Comparison of ENCODE assay signal across 14 mouse cellular contexts in genomic region chr1:38448854-38449253, GRCm38 (mm10).
DNase-seq lines count a peak whose midpoint lies in the region; ATAC-seq lines count a peak whose summit lies in the region.
"Had no signal": no experiment of that assay in that cellular context is flagged by ENCODE, and none has a peak within 500 bp of the region (broad histone marks: within the 10 kb centered on the region; RNA-seq: fewer than 3 reads in every experiment).

No protein-coding gene starts in this region.

- H3K9ac ChIP-seq in kidney, embryonic 14.5 days (ENCODE audit: low read depth, low read length), result no peak overlapping the region
- H3K9ac ChIP-seq in neural tube, embryonic 13.5 days, result 0 out of 2 replicates have a peak overlapping the region, but pooled peaks have one; percentile 13
- no peak overlapping the region for H3K9ac ChIP-seq in embryonic facial prominence, embryonic 13.5 days
- H3K9ac ChIP-seq: midbrain, embryonic 15.5 days; neural tube, embryonic 12.5 days had no signal

- no peak overlapping the region for H3K4me3 ChIP-seq in kidney, embryonic 14.5 days (ENCODE audit: low read length)
- no peak overlapping the region for H3K4me3 ChIP-seq in neural tube, embryonic 13.5 days
- H3K4me3 ChIP-seq in embryonic facial prominence, embryonic 13.5 days, result no peak overlapping the region
- H3K4me3 ChIP-seq: midbrain, embryonic 15.5 days; neural tube, embryonic 12.5 days had no signal

- no peak overlapping the region for H3K27ac ChIP-seq in kidney, embryonic 14.5 days (ENCODE audit: low read depth, low read length)
- H3K27ac ChIP-seq in neural tube, embryonic 13.5 days (replicated peaks), result no peak overlapping the region
- peak overlapping the region; percentile 28; the same call in 1 of the 2 replicates for H3K27ac ChIP-seq in embryonic facial prominence, embryonic 13.5 days
- H3K27ac ChIP-seq: neural tube, embryonic 12.5 days had no signal

- H3K4me2 ChIP-seq in kidney, embryonic 14.5 days (replicated peaks; ENCODE audit: low read depth, low read length), result no peak overlapping the region
- H3K4me2 ChIP-seq in neural tube, embryonic 13.5 days, result no peak overlapping the region
- H3K4me2 ChIP-seq in embryonic facial prominence, embryonic 13.5 days, result no peak overlapping the region
- H3K4me2 ChIP-seq: midbrain, embryonic 15.5 days; neural tube, embryonic 12.5 days had no signal

- peaks cover 11% of the 10 kb centered on the region; the same call in 1 of the 2 replicates for H3K4me1 ChIP-seq in kidney, embryonic 14.5 days (ENCODE audit: control insufficient read depth, insufficient read depth, low read length)
- H3K4me1 ChIP-seq in neural tube, embryonic 13.5 days (replicated peaks), result peaks cover 50% of the 10 kb centered on the region
- peaks cover 26% of the 10 kb centered on the region for H3K4me1 ChIP-seq in embryonic facial prominence, embryonic 13.5 days

- H3K9me3 ChIP-seq in kidney, embryonic 14.5 days (ENCODE audit: control insufficient read depth, low read length), result no peaks in the 10 kb centered on the region
- no peaks in the 10 kb centered on the region for H3K9me3 ChIP-seq in neural tube, embryonic 13.5 days
- H3K9me3 ChIP-seq in embryonic facial prominence, embryonic 13.5 days, result no peaks in the 10 kb centered on the region
- H3K9me3 ChIP-seq: midbrain, embryonic 15.5 days; neural tube, embryonic 12.5 days had no signal

- no peaks in the 10 kb centered on the region for H3K36me3 ChIP-seq in kidney, embryonic 14.5 days (ENCODE audit: control insufficient read depth, insufficient read depth, low read length)
- H3K36me3 ChIP-seq in neural tube, embryonic 13.5 days, result no peaks in the 10 kb centered on the region
- H3K36me3 ChIP-seq in embryonic facial prominence, embryonic 13.5 days, result no peaks in the 10 kb centered on the region
- H3K36me3 ChIP-seq: midbrain, embryonic 15.5 days; neural tube, embryonic 12.5 days had no signal

- peak; percentile 71; the same call in 1 of the 2 replicates for ATAC-seq in kidney, embryonic 14.5 days (ENCODE audit: low FRiP score, low TSS enrichment)
- no peak for ATAC-seq in neural tube, embryonic 13.5 days (ENCODE audit: low read depth)
- ATAC-seq in embryonic facial prominence, embryonic 13.5 days (ENCODE audit: insufficient number of reproducible peaks, insufficient read depth, low FRiP score, low TSS enrichment, low read depth), result no peak
- ATAC-seq: midbrain, embryonic 15.5 days had no signal

- no peaks in the 10 kb centered on the region for H3K27me3 ChIP-seq in kidney, embryonic 14.5 days (ENCODE audit: control insufficient read depth, insufficient read depth, low read length)
- no peaks in the 10 kb centered on the region for H3K27me3 ChIP-seq in neural tube, embryonic 13.5 days
- no peaks in the 10 kb centered on the region for H3K27me3 ChIP-seq in embryonic facial prominence, embryonic 13.5 days
- H3K27me3 ChIP-seq: CH12.LX; midbrain, embryonic 15.5 days; neural tube, embryonic 12.5 days had no signal

- DNase-seq in kidney, postnatal 14 days, result no peak
- no peak for DNase-seq in neural tube, embryonic 10.5 days (ENCODE audit: extremely low spot score, low spot score)
- DNase-seq in cerebellum, adult 8-10 months, result no peak
- DNase-seq in spleen, adult 12 weeks (ENCODE audit: low spot score), result no peak
- DNase-seq: cerebellum, adult 2 months; embryo, embryonic 11 days; layer of hippocampus, postnatal 36 days; thymus, adult 18-20 months had no signal

- 35% methylated on average over 3 of the region's 3 CpGs for WGBS in kidney, embryonic 14.5 days
- 72% methylated on average over 3 of the region's 3 CpGs for WGBS in neural tube, embryonic 13.5 days
- 46% methylated on average over 3 of the region's 3 CpGs for WGBS in embryonic facial prominence, embryonic 13.5 days
